Mouse (Mus musculus): ENCODE measurements around the gene Med9.

The Med9 gene

GRCm38 (mm10) chr11:59952892-59953291, 4.9 kb downstream of the Med9 start:
- DNase-seq = no peak

GRCm38 (mm10) chr11:59956749-59957148, 8.7 kb downstream of the Med9 start:
- DNase-seq = no peak

- DNase-seq = no peak
These were observed 11.4 kb downstream of the Med9 start for GRCm38 (mm10) chr11:59959453-59959852.

- no peak for DNase-seq
These were observed 12.7 kb downstream of the Med9 start for GRCm38 (mm10) chr11:59960476-59961337.

GRCm38 (mm10) chr11:59961338-59961875, 13.4 kb downstream of the Med9 start:
- no peak for DNase-seq

- DNase-seq = no peak
These were observed 14.6 kb downstream of the Med9 start for GRCm38 (mm10) chr11:59962590-59962989.

- DNase-seq = peak; percentile 23
These were observed 15.6 kb downstream of the Med9 start for GRCm38 (mm10) chr11:59963364-59964162.

GRCm38 (mm10) chr11:59964163-59964758, 16.3 kb downstream of the Med9 start:
- DNase-seq = peak; percentile 16

- DNase-seq = peak; percentile 29
These were observed 16.8 kb downstream of the Med9 start, which contains the start of gene Rasd1 for GRCm38 (mm10) chr11:59964818-59965217. Rasd1 (minus strand) TSS chr11:59964944.

GRCm38 (mm10) chr11:59965227-59966101, 17.5 kb downstream of the Med9 start:
- DNase-seq = peak; percentile 74

GRCm38 (mm10) chr11:59966102-59966483, 18.1 kb downstream of the Med9 start:
- no peak for DNase-seq

- DNase-seq = no peak
These were observed 19.8 kb downstream of the Med9 start for GRCm38 (mm10) chr11:59967765-59968164.

- DNase-seq = no peak
These were observed 22.8 kb downstream of the Med9 start for GRCm38 (mm10) chr11:59970780-59971179.

- no peak for DNase-seq
These were observed 23.7 kb downstream of the Med9 start for GRCm38 (mm10) chr11:59971691-59972090.

GRCm38 (mm10) chr11:59973389-59973788, 25.4 kb downstream of the Med9 start:
- no peak for DNase-seq

- DNase-seq = no peak
These were observed 27.2 kb downstream of the Med9 start for GRCm38 (mm10) chr11:59975241-59975640.

GRCm38 (mm10) chr11:59977831-59978230, 29.8 kb downstream of the Med9 start:
- DNase-seq = no peak

GRCm38 (mm10) chr11:59989406-59989805, 41.4 kb downstream of the Med9 start:
- DNase-seq = no peak

GRCm38 (mm10) chr11:59991365-59991764, 43.4 kb downstream of the Med9 start:
- no peak for DNase-seq

GRCm38 (mm10) chr11:59994318-59994717, 46.3 kb downstream of the Med9 start:
- DNase-seq = no peak

- DNase-seq = no peak
These were observed 53.4 kb downstream of the Med9 start for GRCm38 (mm10) chr11:60001231-60001980.

All from right cerebral cortex, postnatal 4 days (tissue).